Mouse (Mus musculus): Measurements from ENCODE around the gene Smcr8.

DNA sequence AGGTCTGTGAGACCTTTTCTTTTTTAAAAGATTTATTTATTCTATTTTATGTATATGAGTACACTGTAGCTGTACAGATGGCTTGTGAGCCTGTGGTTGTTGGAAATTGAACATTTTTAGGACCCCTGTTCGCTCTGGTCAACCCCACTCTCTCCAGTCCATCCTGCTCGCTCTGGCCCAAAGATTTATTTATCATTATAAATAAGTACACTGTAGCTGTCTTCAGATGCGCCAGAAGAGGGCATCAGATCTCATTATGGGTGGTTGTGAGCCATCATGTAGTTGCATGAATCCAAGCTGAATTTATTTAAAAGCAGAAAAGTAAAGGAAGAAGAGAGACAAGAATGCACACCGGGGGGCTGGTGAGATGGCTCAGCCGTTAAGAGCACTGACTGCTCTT is 42.1 kb upstream of the Smcr8 start:
- TF ChIP-seq CTCF (IDR thresholded peaks at IDR 0.05; ENCODE audit: insufficient read depth, low read depth, low read length) = no peak
- no peak for TF ChIP-seq POLR2A (IDR thresholded peaks at IDR 0.05; ENCODE audit: insufficient read depth, low read depth, low read length)
